ENCODE assay signal across 17 mouse cellular contexts in genomic region chr14:12303106-12303505, GRCm38 (mm10). TPM values are rescaled to one million over a fixed set of nuclear protein-coding genes. Genes with fewer than 3 reads are reported as not detected.
"Had no signal": no experiment of that assay in that cellular context is flagged by ENCODE, and none has a peak within 500 bp of the region (broad histone marks: within the 10 kb centered on the region; RNA-seq: fewer than 3 reads in every experiment).

No protein-coding gene starts in this region.

- H3K27me3 ChIP-seq: limb, embryonic 13.5 days; liver, embryonic 13.5 days; neural tube, embryonic 15.5 days had no signal

- DNase-seq: kidney, adult 18-20 months; left cerebral cortex, postnatal 4 days; liver, embryonic 13.5 days; lung, adult 18-20 months; midbrain, embryonic 14.5 days; right cerebral cortex, adult 18-20 months; thymus, postnatal 4 days had no signal

- H3K9ac ChIP-seq: limb, embryonic 13.5 days; liver, embryonic 13.5 days; neural tube, embryonic 15.5 days had no signal

- H3K9me3 ChIP-seq: limb, embryonic 13.5 days; liver, embryonic 13.5 days; neural tube, embryonic 15.5 days had no signal

- H3K4me3 ChIP-seq: limb, embryonic 13.5 days; liver, embryonic 13.5 days; myocyte; neural tube, embryonic 15.5 days had no signal

- H3K4me1 ChIP-seq: limb, embryonic 13.5 days; liver, embryonic 13.5 days; neural tube, embryonic 15.5 days had no signal

- H3K4me2 ChIP-seq: limb, embryonic 13.5 days; liver, embryonic 13.5 days; neural tube, embryonic 15.5 days had no signal

- H3K27ac ChIP-seq: limb, embryonic 13.5 days; liver, embryonic 13.5 days; neural tube, embryonic 15.5 days; stomach, postnatal 0 days had no signal

RNA-seq across cellular contexts. Expression of gene Gm49355, which starts 19.3 kb away (rescaled TPM):
- total RNA-seq: left cerebral cortex, postnatal 10 days; left cerebral cortex, postnatal 4 days; megakaryocyte-erythroid progenitor cell, adult 5-6 weeks had no signal
- polyA plus RNA-seq: intestine, embryonic 14.5 days had no signal

RNA-seq across cellular contexts. Expression of gene Fezf2, which starts 44.9 kb away (rescaled TPM):
- total RNA-seq: megakaryocyte-erythroid progenitor cell, adult 5-6 weeks had no signal
- polyA plus RNA-seq: intestine, embryonic 14.5 days; large intestine, adult 2 months; liver, embryonic 13.5 days; lung, embryonic 16.5 days; myocyte; neural tube, embryonic 11.5 days; neural tube, embryonic 15.5 days; stomach, postnatal 0 days had no signal
